Mouse (Mus musculus): ENCODE measurements around the gene Deup1. TPM values are rescaled to one million over a fixed set of nuclear protein-coding genes. Genes with fewer than 3 reads are reported as not detected.

Deup1 gene
- polyA plus RNA-seq, 1 experiment from 2014 or later: 0.13 TPM

DNA sequence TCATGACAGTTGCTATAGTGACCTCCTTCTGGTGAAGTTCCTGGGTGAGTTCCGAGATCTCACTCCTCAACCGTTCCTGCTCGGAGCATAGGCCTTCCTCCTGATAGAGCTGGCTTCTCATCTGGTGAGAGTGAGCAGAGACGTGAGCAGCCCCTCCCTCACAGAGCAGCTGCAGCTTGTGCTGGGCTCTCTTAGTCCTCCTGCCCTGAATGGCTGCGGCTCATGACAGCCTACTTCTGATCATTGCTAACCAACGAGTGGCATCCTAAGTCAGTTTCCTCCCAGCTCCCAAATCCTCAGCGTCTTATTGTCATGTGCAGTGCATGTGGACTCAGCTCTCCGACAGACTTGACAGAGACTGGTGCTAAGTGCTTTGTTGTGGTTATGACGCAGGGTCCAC, 43.5 kb downstream of the Deup1 start:
- Histone ChIP-seq H3K9ac (replicated peaks) (no peak overlapping the region), H3K27ac (ENCODE audit: low read depth) (no peak overlapping the region), H3K9me3 (ENCODE audit: low read length) (no peaks in the 10 kb centered on the region), H3K4me3 (ENCODE audit: low read depth, low read length) (no peak overlapping the region), H3K4me1 (ENCODE audit: insufficient read depth) (no peaks in the 10 kb centered on the region), H3K4me2 (ENCODE audit: low read depth, low read length) (no peak overlapping the region), H3K27me3 (ENCODE audit: insufficient read depth, low read length) (no peaks in the 10 kb centered on the region), H3K36me3 (replicated peaks; ENCODE audit: insufficient read depth, low read length) (no peaks in the 10 kb centered on the region)
- DNase-seq (no peak), ATAC-seq (no peak)
- 81% methylated on average over 9 of the region's 9 CpGs for WGBS (ENCODE audit: insufficient replicate concordance)
- TF ChIP-seq EP300 (IDR thresholded peaks at IDR 0.05; ENCODE audit: low read depth) (no peak), CTCF (IDR thresholded peaks at IDR 0.05; ENCODE audit: low read depth) (no peak)

GRCm38 (mm10) chr9:15582026-15582425, 45.7 kb downstream of the Deup1 start:
- H3K4me1 ChIP-seq (ENCODE audit: insufficient read depth): no peaks in the 10 kb centered on the region
- no peak overlapping the region for H3K27ac ChIP-seq (ENCODE audit: low read depth)
- H3K9me3 ChIP-seq (ENCODE audit: low read length): no peaks in the 10 kb centered on the region
- H3K27me3 ChIP-seq (ENCODE audit: insufficient read depth, low read length): no peaks in the 10 kb centered on the region
- H3K4me3 ChIP-seq (ENCODE audit: low read depth, low read length): no peak overlapping the region
- no peak overlapping the region for H3K4me2 ChIP-seq (ENCODE audit: low read depth, low read length)
- DNase-seq (no peak), ATAC-seq (no peak)
- H3K36me3 ChIP-seq (replicated peaks; ENCODE audit: insufficient read depth, low read length): no peaks in the 10 kb centered on the region
- 83% methylated on average over 5 of the region's 5 CpGs for WGBS (ENCODE audit: insufficient replicate concordance)
- TF ChIP-seq CTCF (IDR thresholded peaks at IDR 0.05; ENCODE audit: low read depth): no peak
- no peak for TF ChIP-seq EP300 (IDR thresholded peaks at IDR 0.05; ENCODE audit: low read depth)
- H3K9ac ChIP-seq (replicated peaks): no peak overlapping the region

- Histone ChIP-seq H3K27me3 (ENCODE audit: insufficient read depth, low read length) (no peaks in the 10 kb centered on the region), H3K27ac (ENCODE audit: low read depth) (no peak overlapping the region), H3K4me3 (ENCODE audit: low read depth, low read length) (no peak overlapping the region), H3K4me2 (ENCODE audit: low read depth, low read length) (no peak overlapping the region), H3K36me3 (replicated peaks; ENCODE audit: insufficient read depth, low read length) (no peaks in the 10 kb centered on the region), H3K4me1 (ENCODE audit: insufficient read depth) (no peaks in the 10 kb centered on the region), H3K9me3 (ENCODE audit: low read length) (no peaks in the 10 kb centered on the region), H3K9ac (replicated peaks) (no peak overlapping the region)
- 30% methylated on average over 6 of the region's 6 CpGs for WGBS (ENCODE audit: insufficient replicate concordance)
- no peak for ATAC-seq
- DNase-seq: no peak
- TF ChIP-seq EP300 (IDR thresholded peaks at IDR 0.05; ENCODE audit: low read depth) (no peak), CTCF (IDR thresholded peaks at IDR 0.05; ENCODE audit: low read depth) (no peak)
Observed at GRCm38 (mm10) chr9:15580176-15580575, 47.6 kb downstream of the Deup1 start.

- Histone ChIP-seq H3K27ac (ENCODE audit: low read depth) (no peak overlapping the region), H3K9me3 (ENCODE audit: low read length) (no peaks in the 10 kb centered on the region), H3K27me3 (ENCODE audit: insufficient read depth, low read length) (no peaks in the 10 kb centered on the region), H3K9ac (replicated peaks) (no peak overlapping the region), H3K4me1 (ENCODE audit: insufficient read depth) (no peaks in the 10 kb centered on the region), H3K4me2 (ENCODE audit: low read depth, low read length) (no peak overlapping the region), H3K4me3 (ENCODE audit: low read depth, low read length) (no peak overlapping the region), H3K36me3 (replicated peaks; ENCODE audit: insufficient read depth, low read length) (no peaks in the 10 kb centered on the region)
- TF ChIP-seq CTCF (IDR thresholded peaks at IDR 0.05; ENCODE audit: low read depth): no peak
- no peak for TF ChIP-seq EP300 (IDR thresholded peaks at IDR 0.05; ENCODE audit: low read depth)
- no peak for ATAC-seq
- WGBS (ENCODE audit: insufficient replicate concordance): 80% methylated on average over 9 of the region's 9 CpGs
- DNase-seq: no peak
Observed at GRCm38 (mm10) chr9:15578946-15579345, 48.8 kb downstream of the Deup1 start.

DNA sequence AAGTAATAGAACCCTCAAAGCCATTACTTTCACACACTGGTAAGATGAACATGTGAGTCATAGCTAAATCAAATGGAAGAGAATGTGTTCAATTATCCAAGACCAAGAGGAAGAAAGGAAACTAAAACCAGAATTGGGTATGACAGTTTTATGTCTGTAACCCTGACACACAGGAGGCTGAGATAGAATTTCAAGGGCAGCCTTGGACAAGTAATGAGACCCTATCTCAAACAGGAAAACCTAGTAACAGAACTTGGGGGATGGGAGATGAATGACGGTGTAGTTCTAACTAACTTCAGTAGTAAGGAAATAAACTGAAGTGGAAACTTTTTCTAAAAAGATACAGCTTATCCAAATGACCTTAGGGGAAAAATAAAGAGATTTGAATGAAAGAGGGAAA, 49.3 kb downstream of the Deup1 start:
- Histone ChIP-seq H3K4me2 (ENCODE audit: low read depth, low read length) (no peak overlapping the region), H3K4me3 (ENCODE audit: low read depth, low read length) (no peak overlapping the region), H3K9ac (replicated peaks) (no peak overlapping the region), H3K27me3 (ENCODE audit: insufficient read depth, low read length) (no peaks in the 10 kb centered on the region), H3K36me3 (replicated peaks; ENCODE audit: insufficient read depth, low read length) (no peaks in the 10 kb centered on the region), H3K27ac (ENCODE audit: low read depth) (no peak overlapping the region), H3K4me1 (ENCODE audit: insufficient read depth) (no peaks in the 10 kb centered on the region), H3K9me3 (ENCODE audit: low read length) (no peaks in the 10 kb centered on the region)
- TF ChIP-seq CTCF (IDR thresholded peaks at IDR 0.05; ENCODE audit: low read depth): no peak
- no peak for TF ChIP-seq EP300 (IDR thresholded peaks at IDR 0.05; ENCODE audit: low read depth)
- DNase-seq (no peak), ATAC-seq (no peak)
- WGBS (ENCODE audit: insufficient replicate concordance): 41% methylated on average over 1 of the region's 1 CpGs

DNA sequence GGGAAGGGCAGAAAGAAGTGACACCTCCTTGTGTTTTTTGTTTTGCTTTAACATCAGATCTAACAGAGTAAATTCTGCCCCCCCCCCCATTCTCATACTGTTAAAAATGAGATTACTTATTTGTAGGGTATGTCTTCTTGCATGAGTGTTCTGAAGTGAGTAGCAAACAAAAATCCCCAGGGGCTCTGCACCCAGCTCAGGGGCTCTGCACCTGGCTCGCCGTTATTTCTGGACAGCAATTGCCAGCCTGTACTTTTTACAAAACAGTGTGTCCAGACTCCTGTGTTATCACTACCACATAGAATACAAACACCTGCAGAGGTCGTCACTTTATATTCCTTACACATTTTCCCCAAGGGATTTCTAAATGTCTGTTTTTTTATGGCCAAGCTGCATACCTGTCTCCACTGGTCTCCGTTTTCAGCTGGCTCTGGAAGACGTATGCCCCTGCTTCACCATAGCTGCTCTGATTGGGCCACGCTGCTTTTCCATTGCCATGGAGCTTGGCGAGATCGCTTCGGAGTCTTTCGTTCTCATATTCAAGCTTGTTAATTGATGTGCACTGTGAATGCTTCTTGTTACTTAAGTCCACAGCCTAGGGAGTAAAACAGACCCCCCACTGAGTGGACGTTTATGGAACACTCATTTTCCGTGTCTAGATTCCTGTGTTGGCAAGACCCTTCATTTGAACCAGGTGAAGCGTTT, 52.8 kb downstream of the Deup1 start:
- H3K4me2 ChIP-seq (ENCODE audit: low read depth, low read length): no peak overlapping the region
- H3K9me3 ChIP-seq (ENCODE audit: low read length): no peaks in the 10 kb centered on the region
- H3K9ac ChIP-seq (replicated peaks): no peak overlapping the region
- H3K4me1 ChIP-seq (ENCODE audit: insufficient read depth): no peaks in the 10 kb centered on the region
- H3K27ac ChIP-seq (ENCODE audit: low read depth): no peak overlapping the region
- no peaks in the 10 kb centered on the region for H3K36me3 ChIP-seq (replicated peaks; ENCODE audit: insufficient read depth, low read length)
- 83% methylated on average over 13 of the region's 13 CpGs for WGBS (ENCODE audit: insufficient replicate concordance)
- no peak for ATAC-seq
- H3K27me3 ChIP-seq (ENCODE audit: insufficient read depth, low read length): no peaks in the 10 kb centered on the region
- no peak for DNase-seq
- TF ChIP-seq CTCF (IDR thresholded peaks at IDR 0.05; ENCODE audit: low read depth) (no peak), EP300 (IDR thresholded peaks at IDR 0.05; ENCODE audit: low read depth) (no peak)
- H3K4me3 ChIP-seq (ENCODE audit: low read depth, low read length): no peak overlapping the region

Measured in liver, postnatal 0 days (tissue).